Mouse (Mus musculus) right cerebral cortex, postnatal 36 days (tissue): ENCODE measurements around the gene Pramel3.
"Not testable (repeated sequence)": the region's sequence is repeated elsewhere in the genome, so short reads cannot be mapped to it uniquely, and the experiment has no call there.

ENCODE experiments used
- DNase-seq, 2 experiments: peaks; one replicate each; pipeline ENCODE4 v3.0.0; 2022; ENCODE audit warnings: low spot score in 2 of 2, mixed read lengths in 1 of 2

Pramel3 gene

GRCm38 (mm10) chrX:135302007-135302406 lies at the start of gene Pramel3:
TSS of gene Pramel3 (plus strand) at chrX:135302307.
- DNase-seq: not testable (repeated sequence)

- not testable (repeated sequence) for DNase-seq
Measured at GRCm38 (mm10) chrX:135360685-135361084, 58.6 kb downstream of the Pramel3 start.

- DNase-seq: not testable (repeated sequence)
Measured at GRCm38 (mm10) chrX:135361943-135362342, 59.8 kb downstream of the Pramel3 start.
